Mouse (Mus musculus) embryo, embryonic 10.5 days (tissue): Measurements from ENCODE around the gene Usp2.

Experiments used
- DNase-seq: peaks from one replicate; pipeline ENCODE4 v3.0.0-alpha.2; 2015; ENCODE audit warnings: low spot score

Gene Usp2

DNA sequence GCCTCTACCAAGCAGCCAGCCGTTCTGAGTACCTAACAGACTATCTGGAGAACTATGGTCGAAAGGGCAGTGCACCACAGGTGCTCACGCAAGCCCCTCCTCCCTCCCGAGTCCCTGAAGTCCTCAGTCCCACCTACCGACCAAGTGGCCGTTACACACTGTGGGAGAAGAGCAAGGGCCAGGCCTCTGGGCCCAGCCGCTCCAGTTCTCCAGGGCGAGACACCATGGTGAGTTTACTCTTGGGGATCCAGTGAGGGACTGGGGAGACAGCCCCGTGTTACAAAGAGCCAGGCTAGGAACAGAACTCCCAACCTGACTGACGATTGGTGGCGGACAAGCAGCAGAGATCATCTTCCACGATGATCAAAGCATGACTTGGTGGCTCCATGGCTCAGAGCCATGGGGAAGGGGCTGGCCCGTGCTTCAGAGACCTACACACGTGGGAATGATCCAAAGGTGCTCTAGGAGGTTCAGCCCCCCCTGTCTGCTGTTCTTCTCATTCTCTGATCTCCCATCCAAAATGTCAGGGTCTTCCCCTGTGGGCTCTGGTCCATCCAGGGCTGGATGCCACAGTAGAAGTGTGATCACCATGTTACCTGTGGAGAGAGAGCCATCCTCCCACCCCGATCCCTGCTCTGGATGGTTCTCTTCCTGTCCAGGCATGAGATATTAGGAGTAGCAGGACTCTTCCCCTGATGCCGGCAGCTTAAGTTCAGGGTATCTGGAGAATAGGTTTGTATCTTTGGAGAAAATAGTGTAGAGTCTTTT is 9.4 kb downstream of the Usp2 start:
- DNase-seq, result no peak

DNA sequence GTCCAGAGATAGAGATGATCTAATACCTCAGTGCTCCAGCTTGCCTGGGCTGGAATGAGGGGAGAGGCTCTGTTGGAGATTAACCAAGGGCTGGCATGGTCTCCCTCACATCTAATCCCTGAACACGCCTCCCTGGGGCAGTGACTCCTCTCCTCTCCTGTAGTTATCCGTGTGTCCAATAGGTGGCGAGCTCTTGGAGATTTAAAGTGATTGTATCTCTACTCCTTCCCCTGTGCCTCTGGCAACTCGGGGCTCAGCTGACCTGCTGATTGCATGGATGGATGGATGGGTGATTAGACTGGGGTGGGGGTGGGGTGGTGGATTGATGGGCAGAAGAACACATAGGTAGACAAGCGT is 9.9 kb downstream of the Usp2 start:
- peak; percentile 85 for DNase-seq

DNA sequence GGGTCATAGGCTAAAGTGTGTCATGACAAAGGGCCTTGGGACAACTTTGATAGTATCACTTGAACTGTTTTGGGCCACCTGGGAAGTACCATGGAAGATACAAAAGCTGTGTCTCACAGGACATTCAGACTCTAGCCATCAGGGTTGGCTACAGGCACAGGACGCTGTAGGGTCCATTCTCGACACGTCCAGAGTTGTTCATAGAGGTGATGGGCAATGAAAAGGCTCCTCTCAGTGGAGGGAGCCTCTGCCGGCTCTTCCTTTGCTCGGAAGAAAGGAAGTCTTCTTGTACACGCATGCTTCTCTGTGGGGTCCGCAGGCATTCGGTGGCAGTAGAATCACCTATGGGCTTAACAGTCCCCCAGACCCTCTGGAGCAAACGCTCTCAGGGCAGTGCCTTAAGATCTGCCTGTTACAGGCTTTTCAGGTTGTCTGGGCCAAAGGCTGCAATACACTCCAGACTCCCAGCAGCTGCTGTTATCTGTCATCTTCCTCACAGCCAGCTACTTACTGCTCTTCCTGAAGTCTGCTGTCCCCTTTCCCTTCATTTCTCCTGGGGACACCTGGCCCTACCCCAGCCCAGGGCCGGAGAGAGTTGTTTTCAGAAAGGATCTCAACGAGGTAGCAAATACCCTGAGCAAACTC is 10.6 kb downstream of the Usp2 start:
- no peak for DNase-seq

DNA sequence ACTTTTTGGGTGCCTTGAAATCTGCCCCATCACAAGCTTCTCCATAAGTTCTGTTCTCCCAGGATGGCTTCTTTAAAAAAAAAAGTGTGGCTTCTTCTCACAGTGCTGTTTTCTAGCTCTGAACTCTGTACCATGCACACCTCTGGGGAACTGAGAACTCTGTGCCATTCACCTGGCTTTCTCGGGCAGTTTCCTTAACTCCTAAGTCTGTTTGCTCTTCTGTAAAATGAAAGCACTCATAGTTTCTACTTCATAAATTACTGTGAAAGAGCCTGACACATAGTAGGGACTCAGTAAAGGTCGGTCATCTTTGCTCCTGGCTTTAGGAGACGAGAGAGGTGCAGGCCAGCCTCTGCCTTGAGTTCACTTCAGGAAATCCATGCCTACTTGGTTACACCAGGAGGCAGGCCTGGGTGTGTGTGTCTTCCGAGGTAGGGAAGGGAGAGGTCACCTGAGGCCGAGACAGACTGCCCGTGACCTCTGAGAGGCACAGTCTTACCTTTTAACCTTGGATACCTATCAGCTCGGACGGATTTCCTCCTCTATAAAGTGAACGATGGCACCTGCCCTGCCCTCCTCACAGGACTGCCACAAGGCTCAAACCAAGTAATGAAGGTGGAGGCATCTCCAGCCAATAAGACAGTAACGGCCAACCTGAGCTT is 11.4 kb downstream of the Usp2 start:
- DNase-seq, result no peak

DNA sequence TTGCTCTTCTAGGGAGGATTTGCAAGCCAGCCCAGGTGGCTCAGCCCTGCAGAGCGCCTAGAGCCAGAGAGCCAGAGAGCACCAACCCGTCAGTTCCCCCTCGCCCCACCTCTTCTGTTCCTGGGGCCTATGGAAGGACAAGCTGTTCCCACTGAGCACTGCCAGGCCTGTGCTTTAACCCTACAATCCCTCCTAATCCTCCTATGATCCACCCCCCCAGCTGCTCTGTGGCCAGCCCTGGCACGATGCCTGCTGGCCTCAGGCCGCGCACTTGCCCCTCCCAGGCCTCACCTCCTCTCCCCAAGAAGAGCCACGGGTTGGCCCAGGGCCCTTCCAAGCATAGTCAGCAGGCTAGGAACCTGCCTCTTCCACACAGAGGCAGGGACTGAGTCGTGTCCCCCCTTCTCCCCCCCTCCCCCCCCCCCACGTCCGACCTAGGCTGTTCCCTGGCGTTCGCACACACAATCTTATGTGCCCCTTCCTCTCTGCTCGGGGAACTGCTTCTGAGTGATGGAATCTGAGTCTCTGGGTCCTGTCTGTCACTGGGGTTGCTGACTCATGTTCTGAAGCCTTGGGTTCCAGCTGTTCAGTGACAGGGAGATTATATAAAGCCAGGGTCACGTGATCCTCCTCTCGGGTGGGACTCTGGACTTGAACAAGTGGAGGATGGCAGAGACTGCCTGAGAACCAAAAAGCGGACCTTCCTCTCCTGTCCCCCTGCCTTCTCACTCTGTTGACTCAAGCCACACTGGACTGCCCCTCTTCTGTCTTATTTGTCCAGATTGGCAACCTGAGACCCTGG is 12.3 kb downstream of the Usp2 start:
- no peak for DNase-seq

DNA sequence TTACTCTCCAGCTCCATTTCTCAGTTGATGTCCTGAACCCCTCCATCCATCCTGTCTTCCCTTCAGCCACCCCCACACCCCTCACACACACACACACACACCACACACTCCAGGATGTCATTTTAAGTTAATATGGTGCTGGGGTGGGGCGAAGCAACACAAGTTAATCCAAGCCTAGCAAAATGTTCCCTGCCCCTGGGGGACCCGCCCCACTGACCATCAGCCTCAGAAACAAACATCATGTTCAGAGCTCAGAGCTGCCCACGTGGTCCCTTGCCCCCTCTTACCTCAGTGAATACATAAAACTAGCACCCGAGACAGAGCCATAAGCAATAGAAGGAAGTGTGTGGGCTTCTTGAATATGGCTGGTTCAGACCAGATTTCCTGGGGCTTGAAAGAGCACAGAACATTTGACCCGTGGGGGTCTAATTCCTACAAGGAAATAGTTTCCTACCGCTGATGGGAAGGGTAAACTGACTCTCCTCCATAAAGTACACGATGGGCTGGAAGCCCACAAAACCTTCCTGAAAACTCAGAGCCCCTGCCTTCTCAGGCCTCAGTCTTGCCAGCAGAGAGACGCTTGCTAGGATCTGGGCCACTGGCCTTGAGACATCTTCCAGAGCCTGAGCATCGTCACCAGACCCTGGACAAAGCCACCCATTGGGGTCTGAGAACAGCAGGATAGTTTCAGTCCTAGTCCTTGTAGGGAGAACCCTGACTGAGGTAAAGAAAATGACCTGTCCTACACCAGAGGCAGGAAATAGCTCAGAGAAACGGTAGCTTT is 13.4 kb downstream of the Usp2 start:
- no peak for DNase-seq

DNA sequence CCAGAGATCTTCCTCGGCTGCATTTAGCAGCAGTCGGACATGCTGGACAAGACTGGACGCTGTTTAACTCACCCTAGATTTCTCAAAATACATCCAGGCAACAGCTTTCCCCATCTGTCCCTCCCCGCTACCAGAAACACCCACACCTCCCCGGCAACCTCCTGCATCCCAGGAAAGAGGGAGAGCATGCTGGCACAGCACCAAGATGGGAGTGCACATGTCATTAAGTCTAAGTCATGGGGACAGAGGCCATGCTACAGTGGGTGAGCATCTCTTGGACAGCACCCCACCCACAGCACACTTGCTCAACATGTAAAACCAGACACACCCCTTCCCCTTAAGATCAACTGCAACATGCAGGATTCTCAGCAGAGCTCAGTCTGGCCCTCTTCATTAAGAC is 14.1 kb downstream of the Usp2 start:
- DNase-seq, result no peak

DNA sequence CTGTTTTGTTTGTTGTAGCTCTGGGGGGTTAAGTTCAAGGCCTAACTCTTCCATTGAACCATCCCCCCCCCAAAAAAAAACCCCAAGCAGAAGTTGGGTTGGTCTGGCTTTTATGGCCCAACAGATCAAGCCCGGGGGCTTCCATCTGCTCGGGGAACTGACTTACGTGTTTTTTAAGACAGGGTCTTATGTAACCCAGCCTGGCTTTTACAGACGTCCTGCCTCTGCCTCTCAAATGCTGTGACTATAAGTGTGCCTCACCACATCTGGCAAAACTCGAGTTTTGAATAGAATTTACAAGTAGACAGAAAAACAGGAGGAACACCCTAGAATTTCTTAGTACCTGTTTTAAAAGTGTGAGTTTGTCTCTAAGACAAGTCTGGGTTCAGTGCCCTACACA is 14.8 kb downstream of the Usp2 start:
- DNase-seq, result no peak

DNA sequence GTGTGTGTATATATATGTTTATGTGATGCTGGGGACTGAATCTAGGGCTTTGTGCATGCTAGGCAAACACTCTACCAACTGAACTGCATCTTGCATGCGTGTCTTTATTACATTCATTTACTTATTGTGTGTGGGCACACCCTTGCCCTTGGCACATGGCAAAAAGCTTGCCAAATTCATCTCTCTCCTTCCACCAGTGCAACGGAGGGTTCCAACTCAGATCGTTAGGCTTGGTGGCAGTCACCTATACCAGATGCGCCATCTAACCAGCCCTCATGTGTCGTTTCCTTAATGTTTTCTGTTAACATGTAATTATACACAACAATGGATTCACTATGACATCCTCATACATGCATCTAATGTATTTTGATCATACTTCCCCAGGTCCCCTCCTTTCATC is 15.4 kb downstream of the Usp2 start:
- DNase-seq, result no peak

DNA sequence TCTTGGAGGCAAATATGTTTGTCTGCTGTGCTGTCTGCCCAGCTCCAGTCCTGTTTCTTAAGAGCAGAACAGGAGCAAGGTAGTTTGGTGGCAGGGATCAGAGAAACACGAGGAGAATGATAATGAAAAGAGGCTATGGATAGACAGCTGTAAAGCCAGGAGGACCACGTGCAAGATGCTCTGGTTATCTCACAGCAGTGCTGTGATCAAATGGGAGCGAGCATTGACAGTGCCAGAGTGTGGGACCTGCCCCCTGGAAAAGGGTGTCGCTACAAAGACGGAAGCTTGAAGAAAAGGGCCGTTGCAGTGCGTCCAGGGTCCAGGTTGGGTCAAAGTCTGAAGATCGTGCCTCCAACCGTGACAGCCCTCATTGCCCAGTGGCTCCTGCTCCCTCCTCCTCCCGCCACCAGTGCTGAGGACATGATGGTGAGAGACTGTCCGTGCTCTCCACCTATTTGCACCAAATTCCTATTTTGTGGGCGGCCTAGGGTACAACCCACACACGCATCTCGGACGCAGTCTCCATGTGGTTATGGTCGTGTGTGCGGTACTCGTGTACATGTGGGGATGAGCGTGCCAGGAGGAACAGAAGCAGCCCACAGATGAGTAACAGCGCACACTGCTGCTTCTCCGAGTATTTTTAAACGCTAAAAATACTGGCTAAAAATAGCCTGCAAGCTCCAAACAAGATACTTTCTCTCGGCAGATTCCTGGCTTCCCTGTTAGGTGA is 16.7 kb downstream of the Usp2 start:
- DNase-seq, result peak; percentile 27

DNA sequence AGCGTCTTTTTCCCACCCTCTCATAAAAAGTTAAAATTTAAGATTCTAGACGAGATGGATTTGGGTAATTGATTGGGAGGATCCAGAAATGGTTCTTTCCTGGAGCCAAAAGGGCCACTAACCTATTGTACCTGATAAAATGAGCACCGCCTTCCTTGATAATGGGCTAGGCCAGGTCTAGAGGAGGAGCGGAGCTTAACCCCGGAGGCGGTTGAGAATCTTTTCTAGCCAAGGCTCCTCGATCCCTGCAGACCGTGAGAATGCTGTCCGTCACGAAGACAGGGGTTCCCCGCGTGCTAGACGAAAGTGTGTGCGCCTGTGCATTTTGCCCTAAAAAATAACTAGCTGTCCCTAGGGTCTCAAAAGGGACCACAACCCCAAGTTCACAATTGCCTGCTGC is 17.4 kb downstream of the Usp2 start:
- DNase-seq, result no peak

DNA sequence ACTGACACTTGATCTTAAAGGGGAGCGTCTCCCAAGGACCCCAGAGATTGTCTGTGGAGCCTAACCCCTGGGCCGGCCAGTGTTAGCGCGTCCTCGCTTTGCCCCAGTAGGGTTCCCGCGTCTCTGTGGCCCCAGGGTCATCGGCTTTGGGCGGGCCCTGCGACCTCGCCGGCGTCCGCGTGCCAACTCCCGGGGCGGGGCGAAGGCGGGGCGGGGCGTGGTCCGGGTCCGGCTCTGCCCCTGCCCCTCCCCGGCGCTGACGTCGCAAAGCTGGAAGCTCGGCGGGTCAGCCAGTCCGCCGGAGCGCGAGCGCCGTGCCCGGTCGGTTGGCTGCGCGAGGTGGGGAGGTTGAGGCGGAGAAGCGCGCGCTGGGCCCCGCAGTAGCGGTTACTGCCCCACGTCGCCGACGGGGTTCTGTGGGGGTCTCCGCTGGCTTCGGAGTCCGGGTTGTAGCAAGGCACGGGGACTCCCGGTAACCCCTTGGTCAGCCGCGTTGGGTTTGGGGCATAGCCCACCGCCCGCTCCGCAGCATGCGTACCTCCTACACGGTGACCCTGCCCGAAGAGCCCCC is 17.9 kb downstream of the Usp2 start:
- peak; percentile 91 for DNase-seq

DNA sequence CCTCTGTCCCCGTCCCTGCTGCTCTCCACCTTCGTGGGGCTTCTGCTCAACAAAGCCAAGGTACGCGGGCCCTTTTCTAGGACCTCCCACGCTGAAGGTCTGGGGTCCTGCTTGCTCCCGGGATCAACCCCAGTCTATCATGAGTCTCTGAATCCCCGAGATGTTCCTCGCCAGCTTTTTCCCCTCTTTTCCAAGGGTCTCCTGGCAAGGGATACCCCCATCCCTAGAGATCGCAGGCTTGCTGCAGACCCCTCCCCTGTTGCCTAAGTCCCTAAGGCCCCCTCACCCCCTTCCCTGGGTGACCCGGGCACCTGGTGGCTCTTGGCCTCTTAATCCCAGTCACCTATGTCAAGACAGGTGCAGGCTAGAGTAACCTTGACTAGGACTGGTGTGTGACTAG is 18.5 kb downstream of the Usp2 start:
- DNase-seq, result no peak

DNA sequence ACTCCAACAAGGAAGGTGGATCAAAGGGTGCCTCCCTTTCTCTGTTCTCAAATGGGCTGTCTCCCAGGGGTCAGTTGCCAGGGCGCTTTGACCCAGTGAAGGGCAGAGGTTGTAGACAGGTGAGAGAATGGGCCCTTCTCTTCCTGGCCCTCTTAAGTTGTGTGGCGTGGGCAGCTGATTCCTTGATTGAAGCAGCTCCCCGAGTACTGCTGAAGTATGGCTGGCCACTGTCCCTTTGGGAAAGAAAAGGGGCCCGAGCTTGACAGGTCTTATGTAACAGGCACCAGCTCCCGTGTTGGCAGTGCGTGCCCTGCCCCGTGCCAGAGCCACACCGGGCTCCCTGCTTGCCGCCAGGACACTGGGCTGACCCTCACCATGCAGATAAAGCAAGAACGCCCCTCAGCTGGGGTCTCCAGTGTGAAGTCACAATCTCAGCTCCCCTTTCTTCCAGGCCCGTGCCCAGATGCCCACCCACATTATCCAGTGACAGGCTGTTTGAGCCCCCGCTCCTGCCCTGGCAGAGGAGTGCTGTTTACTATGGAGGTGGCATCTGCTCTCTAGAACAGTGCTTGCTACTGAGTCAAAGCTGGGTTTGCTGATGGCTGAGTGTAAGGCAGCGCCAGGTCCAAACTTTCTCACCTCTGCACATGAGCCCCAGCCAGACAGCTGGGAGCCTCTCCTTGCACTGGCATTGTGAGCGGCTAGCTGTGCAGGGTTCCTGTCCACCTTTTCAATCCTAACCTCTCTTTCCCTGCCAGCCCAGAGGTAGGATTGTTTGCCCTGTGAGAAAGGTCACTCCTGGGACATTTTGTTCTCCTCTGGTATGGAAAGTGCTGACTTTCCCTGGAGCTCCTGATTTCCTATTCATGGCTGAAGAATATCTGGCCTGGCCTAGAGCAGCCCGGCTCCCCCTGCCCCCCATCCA is 19.2 kb downstream of the Usp2 start:
- DNase-seq, result no peak

DNA sequence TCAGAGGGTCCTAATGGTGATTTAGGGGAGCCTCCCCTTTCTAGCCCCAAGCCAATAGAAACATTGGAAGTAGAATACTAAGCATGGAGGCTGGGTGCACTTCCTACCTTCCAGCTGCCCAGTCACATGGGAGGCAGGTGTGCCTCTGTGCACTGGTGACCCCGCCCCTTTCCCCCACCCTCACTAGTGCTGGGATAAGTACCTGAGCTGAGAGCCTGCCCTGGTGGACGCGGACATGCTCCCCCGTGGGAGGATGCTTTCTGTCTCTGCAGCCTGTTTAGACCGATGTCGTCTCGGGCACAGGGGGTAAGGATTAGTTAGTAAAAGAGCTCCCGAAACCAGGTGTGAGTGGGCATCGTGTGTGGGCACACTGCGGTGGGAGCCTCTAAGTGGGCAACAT is 20.1 kb downstream of the Usp2 start:
- DNase-seq, result no peak

DNA sequence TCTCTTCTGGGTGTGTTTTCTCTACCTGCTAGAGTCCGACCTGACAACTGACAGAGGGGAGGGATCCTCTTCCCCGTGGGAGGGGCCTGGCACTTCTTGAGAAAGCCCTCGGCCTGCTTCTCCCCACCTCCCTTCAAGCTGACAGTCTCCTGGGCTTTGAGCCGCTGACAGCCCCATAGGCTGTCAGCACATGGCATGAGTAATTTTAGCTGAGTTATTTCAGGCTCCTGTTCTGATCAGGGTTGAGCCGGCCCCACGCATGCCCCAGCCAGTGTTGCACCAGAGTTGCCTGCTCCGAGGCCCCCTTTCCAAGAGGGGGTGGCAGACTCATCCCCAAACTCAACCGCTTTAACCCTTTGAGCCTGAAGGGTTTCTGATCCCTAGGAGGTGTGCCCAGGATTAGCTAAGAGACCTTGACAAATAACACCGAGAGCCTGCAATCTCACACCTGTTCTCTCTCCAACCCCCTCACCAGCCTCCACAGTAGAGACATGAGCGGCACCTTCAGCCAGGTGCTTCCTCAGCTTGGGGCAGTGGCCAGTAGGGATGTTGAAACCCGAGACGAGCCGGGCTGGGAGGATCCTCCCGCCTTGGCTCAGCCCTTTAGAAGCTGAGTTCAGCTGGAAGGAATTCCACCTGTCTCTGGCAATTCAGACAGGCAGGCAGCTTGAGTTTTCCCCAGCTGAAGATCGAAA is 21.1 kb downstream of the Usp2 start:
- DNase-seq, result peak; percentile 54

DNA sequence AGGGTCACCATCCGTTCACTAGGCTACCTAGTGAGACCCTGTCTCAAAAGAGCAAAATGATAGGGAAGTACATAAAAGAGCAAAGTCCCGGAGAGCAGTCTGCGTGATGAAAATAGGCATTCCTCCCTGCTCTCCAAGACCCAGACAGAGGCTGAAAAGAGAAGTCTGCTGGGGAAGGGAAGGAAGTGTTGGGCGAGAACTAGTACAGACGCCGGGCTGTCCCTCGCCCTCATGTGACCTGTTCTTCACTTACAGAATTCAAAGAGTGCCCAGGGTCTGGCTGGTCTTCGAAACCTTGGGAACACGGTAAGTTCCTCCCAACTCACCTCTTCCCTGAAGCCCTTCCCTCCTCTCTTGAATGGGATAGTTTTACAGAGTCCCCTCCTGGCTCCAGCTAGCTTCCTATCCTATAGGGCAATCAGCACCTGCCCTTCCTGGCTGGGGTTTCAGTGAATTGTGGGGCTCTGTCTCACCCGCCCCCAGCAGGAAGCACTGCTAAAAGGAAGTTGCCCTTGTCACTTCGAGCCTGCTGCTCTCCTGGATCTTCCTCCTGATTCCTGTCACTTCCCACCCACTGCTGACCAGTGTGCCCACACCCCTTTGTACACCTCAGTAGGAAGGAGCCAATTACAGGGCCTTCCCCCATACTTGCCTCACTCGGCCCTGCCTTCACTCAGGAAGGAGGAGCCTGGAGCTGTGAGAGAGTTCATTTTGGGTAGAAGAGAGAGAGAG is 22.2 kb downstream of the Usp2 start:
- DNase-seq, result no peak
